Mouse (Mus musculus): ENCODE data around the gene Dmbt1.

DNA sequence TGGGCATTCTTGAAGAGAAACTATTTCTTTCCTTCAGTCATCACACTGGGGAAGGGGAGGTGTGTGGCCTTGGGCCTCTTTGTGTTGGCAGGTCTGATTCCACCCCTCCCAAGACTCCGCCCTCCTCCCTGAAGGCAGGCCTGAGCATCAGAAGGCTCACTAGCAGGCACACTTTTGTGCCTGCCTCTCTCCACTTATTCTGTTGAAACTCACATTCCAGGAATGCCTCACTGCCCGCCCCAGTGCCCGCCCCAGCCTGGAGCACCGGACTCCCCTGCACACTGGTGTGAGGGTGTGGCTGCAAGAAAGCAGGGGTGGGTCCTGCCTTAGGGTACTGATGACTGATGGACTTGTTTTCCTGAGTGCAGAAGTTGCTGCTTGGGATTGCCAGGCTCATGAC lies 49.5 kb upstream of the Dmbt1 start:
- TF ChIP-seq EP300 (IDR thresholded peaks at IDR 0.05; ENCODE audit: low read depth) (no peak), CTCF (IDR thresholded peaks at IDR 0.05; ENCODE audit: low read depth) (no peak)

Data from liver, embryonic 14.5 days (tissue).